In genomic region chr4:73980454-73980853, GRCm38 (mm10) we compare ENCODE assay signal across 22 mouse cellular contexts. TPM values are rescaled to one million over a fixed set of nuclear protein-coding genes. Genes with fewer than 3 reads are reported as not detected.
DNase-seq lines count a peak whose midpoint lies in the region; ATAC-seq and TF ChIP-seq lines count a peak whose summit lies in the region.
"Had no signal": no experiment of that assay in that cellular context is flagged by ENCODE, and none has a peak within 500 bp of the region (broad histone marks: within the 10 kb centered on the region; RNA-seq: fewer than 3 reads in every experiment).

No protein-coding gene starts in this region.

- H3K9me3 ChIP-seq in forebrain, embryonic 14.5 days (replicated peaks; ENCODE audit: control insufficient read depth, low read length): no peaks in the 10 kb centered on the region
- no peaks in the 10 kb centered on the region for H3K9me3 ChIP-seq in forebrain, embryonic 10.5 days
- H3K9me3 ChIP-seq: embryonic facial prominence, embryonic 12.5 days; limb, embryonic 15.5 days; megakaryocyte, embryonic 14.5 days; neural tube, embryonic 12.5 days had no signal

- WGBS in forebrain, embryonic 14.5 days: 86% methylated on average over 3 of the region's 3 CpGs
- 85% methylated on average over 3 of the region's 3 CpGs for WGBS in forebrain, embryonic 10.5 days

- no peak overlapping the region for H3K9ac ChIP-seq in forebrain, embryonic 14.5 days (ENCODE audit: low read length)
- H3K9ac ChIP-seq: embryonic facial prominence, embryonic 12.5 days; limb, embryonic 15.5 days; neural tube, embryonic 12.5 days had no signal

- no peaks in the 10 kb centered on the region for H3K36me3 ChIP-seq in forebrain, embryonic 14.5 days (ENCODE audit: control insufficient read depth, insufficient read depth, low read length)
- H3K36me3 ChIP-seq in forebrain, embryonic 10.5 days (replicated peaks): no peaks in the 10 kb centered on the region
- H3K36me3 ChIP-seq: embryonic facial prominence, embryonic 12.5 days; limb, embryonic 15.5 days; neural tube, embryonic 12.5 days had no signal

- no peak overlapping the region for H3K4me3 ChIP-seq in forebrain, embryonic 14.5 days (ENCODE audit: low read depth, low read length)
- no peak overlapping the region for H3K4me3 ChIP-seq in forebrain, embryonic 10.5 days
- H3K4me3 ChIP-seq in gastrocnemius, adult 2 months: no peak overlapping the region
- H3K4me3 ChIP-seq: embryonic facial prominence, embryonic 12.5 days; heart, adult 2 months; limb, embryonic 15.5 days; megakaryocyte, embryonic 14.5 days; neural tube, embryonic 12.5 days had no signal

- no peak for ATAC-seq in forebrain, embryonic 14.5 days
- ATAC-seq in megakaryocyte, adult 5-6 weeks (ENCODE audit: poor library complexity, severe bottlenecking): no peak

- no peaks in the 10 kb centered on the region for H3K4me1 ChIP-seq in forebrain, embryonic 14.5 days (ENCODE audit: control insufficient read depth, insufficient read depth, low read length)
- no peaks in the 10 kb centered on the region for H3K4me1 ChIP-seq in forebrain, embryonic 10.5 days
- H3K4me1 ChIP-seq: embryonic facial prominence, embryonic 12.5 days; limb, embryonic 15.5 days; megakaryocyte, embryonic 14.5 days; neural tube, embryonic 12.5 days had no signal

- H3K4me2 ChIP-seq in forebrain, embryonic 14.5 days (ENCODE audit: low read length): no peak overlapping the region
- H3K4me2 ChIP-seq: embryonic facial prominence, embryonic 12.5 days; limb, embryonic 15.5 days; neural tube, embryonic 12.5 days had no signal

- H3K27ac ChIP-seq in forebrain, embryonic 14.5 days (ENCODE audit: low read depth, low read length): no peak overlapping the region
- H3K27ac ChIP-seq in forebrain, embryonic 10.5 days: no peak overlapping the region
- no peak overlapping the region for H3K27ac ChIP-seq in gastrocnemius, adult 2 months
- H3K27ac ChIP-seq: embryonic facial prominence, embryonic 12.5 days; heart, adult 2 months; limb, embryonic 15.5 days; neural tube, embryonic 12.5 days had no signal

- DNase-seq in forebrain, embryonic 14.5 days (ENCODE audit: low spot score): peak; percentile 8
- DNase-seq in forebrain, embryonic 10.5 days (ENCODE audit: extremely low spot score, low spot score): no peak
- peak; percentile 4 to 17 for DNase-seq in layer of hippocampus, postnatal 10 days (ENCODE audit: low spot score in 2 of 2)
- no peak for DNase-seq in layer of hippocampus, adult 9-11 months
- peak; percentile 43 for DNase-seq in gastrocnemius, adult 2 months
- DNase-seq in skeletal muscle tissue, adult 2 months (ENCODE audit: low read depth, low spot score): peak; percentile 40
- DNase-seq: heart, adult 2 months; kidney, adult 18-20 months; kidney, postnatal 14 days; lung, postnatal 10 days had no signal

- TF ChIP-seq CTCF in gastrocnemius, adult 2 months (IDR thresholded peaks at IDR 0.05): no peak

- intact Hi-C loops in gastrocnemius, adult 2 months (cut with DNase I): loop anchor here (2.0 kb wide), 1 partner anchor 30 kb away; the partner anchor contains the start of gene 2310002L09Rik

- H3K27me3 ChIP-seq in forebrain, embryonic 14.5 days (replicated peaks; ENCODE audit: control insufficient read depth, insufficient read depth, low read length): no peaks in the 10 kb centered on the region
- no peaks in the 10 kb centered on the region for H3K27me3 ChIP-seq in forebrain, embryonic 10.5 days (ENCODE audit: poor library complexity, severe bottlenecking)
- H3K27me3 ChIP-seq: embryonic facial prominence, embryonic 12.5 days; limb, embryonic 15.5 days; megakaryocyte, embryonic 14.5 days; neural tube, embryonic 12.5 days had no signal

RNA-seq across cellular contexts. Expression of gene 2310002L09Rik, which starts 29.8 kb away (rescaled TPM):
- not detected in 2 replicates for polyA plus RNA-seq in forebrain, embryonic 14.5 days (2014; fragmentation: Nextera tagmentation; extraction: Ambion mirVana)
- not detected in 2 replicates for polyA plus RNA-seq in forebrain, embryonic 10.5 days (2016; fragmentation: Nextera tagmentation; extraction: Ambion mirVana)
- total RNA-seq in layer of hippocampus, postnatal 10 days (2021): not detected
- 100 to 1,000 TPM; 117 to 174 TPM for total RNA-seq in gastrocnemius, adult 2 months (2021)
- not detected in 2 replicates for total RNA-seq in megakaryocyte, adult 5-6 weeks (2015)
- not detected in 2 replicates for total RNA-seq in megakaryocyte, adult 5-6 weeks (2017)
- total RNA-seq: adrenal gland, adult 18-20 months; common myeloid progenitor, adult 5-6 weeks; ES-E14; left cerebral cortex, postnatal 10 days; monocyte, adult 5-6 weeks had no signal

RNA-seq across cellular contexts. Expression of gene Frmd3, which starts 32.8 kb away (rescaled TPM):
- polyA plus RNA-seq in forebrain, embryonic 14.5 days (2014; fragmentation: Nextera tagmentation; extraction: Ambion mirVana): 14.7 and 19.7 TPM in 2 replicates
- polyA plus RNA-seq in forebrain, embryonic 10.5 days (2016; fragmentation: Nextera tagmentation; extraction: Ambion mirVana): 2.3 and 2.7 TPM in 2 replicates
- 10 to 100 TPM; 16.3 to 17.1 TPM for total RNA-seq in layer of hippocampus, postnatal 10 days (2021)
- under 1 TPM; 0.11 to 0.18 TPM for total RNA-seq in gastrocnemius, adult 2 months (2021)
- not detected in 2 replicates for total RNA-seq in megakaryocyte, adult 5-6 weeks (2015)
- total RNA-seq in megakaryocyte, adult 5-6 weeks (2017): not detected in 2 replicates
- total RNA-seq: common myeloid progenitor, adult 5-6 weeks; monocyte, adult 5-6 weeks had no signal

RNA-seq across cellular contexts. Expression of gene Gm11756, which starts 59.9 kb away (rescaled TPM):
- polyA plus RNA-seq in forebrain, embryonic 14.5 days (2014; fragmentation: Nextera tagmentation; extraction: Ambion mirVana): not detected in 2 replicates
- not detected in 2 replicates for polyA plus RNA-seq in forebrain, embryonic 10.5 days (2016; fragmentation: Nextera tagmentation; extraction: Ambion mirVana)
- not detected for total RNA-seq in layer of hippocampus, postnatal 10 days (2021)
- 1 to 10 TPM in 1 of 2 experiments, not detected in 1; 1.3 TPM for total RNA-seq in gastrocnemius, adult 2 months (2021)
- total RNA-seq in megakaryocyte, adult 5-6 weeks (2015): not detected in 2 replicates
- total RNA-seq in megakaryocyte, adult 5-6 weeks (2017): not detected in 2 replicates
- total RNA-seq: adrenal gland, adult 18-20 months; common myeloid progenitor, adult 5-6 weeks; left cerebral cortex, postnatal 10 days; monocyte, adult 5-6 weeks had no signal
- polyA plus RNA-seq: limb, embryonic 15.5 days; liver, embryonic 16.5 days; neural tube, embryonic 12.5 days; stomach, embryonic 16.5 days had no signal

Comparison
In these comparisons a context has a peak if more than half of its experiments do, and no peak if none do; other contexts are left out.
1. DNase-seq: peak in forebrain, embryonic 14.5 days (single experiment), layer of hippocampus, postnatal 10 days (2 of 2), gastrocnemius, adult 2 months (single experiment) and skeletal muscle tissue, adult 2 months (single experiment); none in forebrain, embryonic 10.5 days (single experiment) and layer of hippocampus, adult 9-11 months (single experiment).
2. RNA of gene 2310002L09Rik, which starts 29.8 kb away (total RNA-seq): 117 to 174 TPM in gastrocnemius, adult 2 months; not detected in layer of hippocampus, postnatal 10 days and not detected in megakaryocyte, adult 5-6 weeks; every median in the first group is over 100 times any median in the second.
3. RNA of gene Frmd3, which starts 32.8 kb away (total RNA-seq): 16.3 to 17.1 TPM in layer of hippocampus, postnatal 10 days; 0.11 to 0.18 TPM in gastrocnemius, adult 2 months and not detected in megakaryocyte, adult 5-6 weeks; every median in the first group is over 10 times any median in the second.